Mouse (Mus musculus) liver, embryonic 15.5 days (tissue): Measurements from ENCODE around the gene Tmem266. TPM values are rescaled to one million over a fixed set of nuclear protein-coding genes. Genes with fewer than 3 reads are reported as not detected.

Source experiments
- ATAC-seq: fragments of 200-750 bp; cut with Nextera tagmentation; 2 replicates; pipeline ENCODE4 v1.8.0; 2017; ENCODE audit warnings: moderate number of reproducible peaks, mild to moderate bottlenecking, moderate library complexity; ENCODE audit not compliant: insufficient read depth
- H3K27ac ChIP-seq: fragments of 300-500 bp; sonication (generic); replicated peaks from 2 replicates; pipeline ENCODE4 v1.5.1; 2015; ENCODE audit warnings: mild to moderate bottlenecking, inconsistent platforms
- H3K27me3 ChIP-seq: fragments of 300-500 bp; sonication (generic); 2 replicates; pipeline ENCODE4 v1.6.1; 2015; ENCODE audit warnings: mild to moderate bottlenecking, inconsistent platforms
- H3K36me3 ChIP-seq: fragments of 300-500 bp; sonication (generic); replicated peaks from 2 replicates; pipeline ENCODE4 v1.6.1; 2015; ENCODE audit warnings: moderate library complexity, mild to moderate bottlenecking, inconsistent platforms
- H3K4me1 ChIP-seq: fragments of 300-500 bp; sonication (generic); replicated peaks from 2 replicates; pipeline ENCODE4 v1.6.1; 2015; ENCODE audit warnings: inconsistent platforms
- H3K4me2 ChIP-seq: fragments of 300-500 bp; sonication (generic); 2 replicates; pipeline ENCODE4 v1.6.1; 2015; ENCODE audit warnings: moderate library complexity, mild to moderate bottlenecking, inconsistent platforms
- H3K4me3 ChIP-seq: fragments of 300-500 bp; sonication (generic); replicated peaks from 2 replicates; pipeline ENCODE4 v1.5.1; 2015; ENCODE audit warnings: mild to moderate bottlenecking, inconsistent platforms
- H3K9ac ChIP-seq: fragments of 300-500 bp; sonication (generic); 2 replicates; pipeline ENCODE4 v1.6.1; 2015; ENCODE audit warnings: moderate library complexity, mild to moderate bottlenecking, inconsistent platforms
- H3K9me3 ChIP-seq: fragments of 300-500 bp; sonication (generic); replicated peaks from 2 replicates; pipeline ENCODE4 v1.6.1; 2016; ENCODE audit warnings: inconsistent platforms
- WGBS: fragments of 180-500 bp; shearing (Covaris S2); methylation state at CpG from one replicate; pipeline ENCODE4 v1.1.7; 2015; ENCODE audit warnings: mixed read lengths; ENCODE audit not compliant: insufficient replicate concordance; 5-methylcytosine and 5-hydroxymethylcytosine counted together
- polyA plus RNA-seq: library from polyadenylated mRNA; unstranded; fragments of >200 nt; fragmentation: Nextera tagmentation; extraction: Ambion mirVana; gene quantifications from 2 replicates; pipeline ENCODE4 v1.2.1, GENCODE M21; 2015

Gene Tmem266
- polyA plus RNA-seq, result not detected in 2 replicates

DNA sequence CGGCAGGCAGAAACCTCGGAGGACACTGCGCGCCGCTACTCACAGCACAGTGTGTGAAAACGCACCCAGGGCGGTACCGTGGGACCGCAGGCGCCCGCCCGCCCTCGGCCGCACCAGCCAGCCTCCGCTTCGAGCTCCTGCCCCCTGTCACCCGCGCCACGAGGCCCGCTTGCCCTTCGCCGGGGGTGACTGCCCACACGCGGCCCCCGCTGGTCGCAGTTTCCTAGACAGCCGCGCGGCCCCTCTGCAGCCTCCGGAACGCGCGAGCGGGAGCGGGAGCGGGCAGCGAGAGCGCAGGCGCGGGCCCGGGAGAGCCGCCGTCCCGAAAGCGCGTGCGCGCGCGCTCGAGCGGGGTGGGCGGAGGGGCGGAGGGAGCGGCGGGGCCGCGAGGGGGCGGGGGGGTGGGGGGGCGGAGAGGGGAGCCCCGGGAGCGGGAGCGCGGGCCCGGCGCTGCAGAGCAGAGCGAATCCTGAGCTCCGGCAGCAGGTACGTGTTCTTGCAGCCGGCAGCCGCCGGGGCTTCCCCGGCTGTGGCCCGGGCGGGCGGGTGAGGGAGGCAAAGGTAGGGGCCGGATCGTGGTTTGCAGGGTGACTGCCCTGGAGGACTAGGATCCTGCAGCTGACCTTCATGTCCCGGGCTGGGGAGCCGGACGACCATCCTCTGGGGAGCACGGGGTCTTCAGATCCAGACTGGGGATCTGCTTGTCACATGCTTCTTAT is at the start of gene Tmem266, which contains the start of gene Nrg4:
Tmem266 (plus strand) TSS at position 399 of the 719 bp plus-strand sequence.
Nrg4 (minus strand) TSS at position 330 of the 719 bp plus-strand sequence.
- Histone ChIP-seq H3K36me3 (no peaks in the 10 kb centered on the region), H3K4me2 (peak within 1 kb of the TSS; percentile 75), H3K4me3 (peak within 1 kb of the TSS; percentile 62), H3K9ac (peak within 1 kb of the TSS; percentile 18; the same call in 1 of the 2 replicates), H3K4me1 (peaks cover 7% of the 10 kb centered on the region; the same call in 1 of the 2 replicates), H3K9me3 (no peaks in the 10 kb centered on the region), H3K27ac (no peak within 1 kb of the TSS), H3K27me3 (peaks cover 89% of the 10 kb centered on the region)
- ATAC-seq, result peak; percentile 63
- WGBS, result under 1% methylated on average over 64 of the region's 82 CpGs

DNA sequence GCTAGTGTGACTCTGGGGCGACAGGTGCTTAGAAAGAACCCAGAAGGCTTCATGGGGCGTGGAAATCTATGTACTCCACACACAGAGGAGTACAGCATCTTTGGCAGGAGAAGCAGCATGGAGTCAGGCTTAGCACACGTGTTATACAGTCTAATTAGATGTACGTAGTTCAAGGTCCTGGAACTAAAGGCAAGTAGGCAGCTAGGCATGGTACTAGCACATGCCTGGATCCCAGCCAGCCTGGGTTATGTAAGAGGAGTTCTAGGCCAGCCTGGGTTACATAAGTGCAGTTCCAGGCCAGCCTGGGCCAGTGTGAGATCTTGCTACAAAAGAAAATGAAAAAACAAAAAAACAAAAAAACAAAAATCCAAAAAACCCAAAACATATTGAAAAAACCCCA is 49.2 kb upstream of the Tmem266 start:
- Histone ChIP-seq H3K4me2 (no peak overlapping the region), H3K36me3 (no peaks in the 10 kb centered on the region), H3K4me3 (no peak overlapping the region), H3K9ac (no peak overlapping the region), H3K9me3 (no peaks in the 10 kb centered on the region), H3K4me1 (no peaks in the 10 kb centered on the region), H3K27ac (no peak overlapping the region), H3K27me3 (peaks cover under 1% of the 10 kb centered on the region)
- WGBS, result 58% methylated on average over 4 of the region's 4 CpGs
- ATAC-seq, result no peak

DNA sequence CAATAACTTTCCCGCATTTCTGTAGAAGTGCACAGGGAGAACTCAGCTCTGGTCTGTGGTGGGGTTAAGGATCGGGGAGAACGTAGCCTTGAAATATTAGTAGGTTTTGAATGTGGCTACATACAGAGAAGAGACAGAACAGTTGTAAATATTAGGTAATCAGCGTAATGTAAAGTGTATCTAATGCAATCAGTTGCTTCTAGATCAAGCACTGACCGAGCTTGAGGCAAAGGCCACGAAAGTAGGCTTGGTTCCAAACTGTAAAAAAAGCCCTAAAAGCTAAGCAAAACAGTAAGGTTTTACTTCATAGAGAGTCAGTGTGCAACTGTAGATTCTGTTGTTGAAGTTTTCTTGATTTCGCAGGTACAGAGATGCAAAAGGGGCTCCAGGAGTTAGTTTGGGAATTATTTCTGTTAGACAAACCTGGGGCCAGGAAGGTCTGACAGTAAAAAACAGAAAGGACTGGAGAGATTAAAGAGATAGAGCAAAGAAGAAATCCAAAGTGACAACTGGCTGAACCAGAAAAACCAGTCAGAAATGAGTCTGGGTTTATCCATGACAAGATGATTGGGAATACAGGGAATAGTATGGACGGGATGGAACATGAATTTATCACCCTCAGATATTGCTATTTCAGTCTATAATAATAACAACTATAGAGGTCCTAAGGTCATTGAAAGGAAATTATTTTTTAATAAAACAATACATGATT is 47.4 kb upstream of the Tmem266 start:
- Histone ChIP-seq H3K27ac (no peak overlapping the region), H3K9me3 (no peaks in the 10 kb centered on the region), H3K36me3 (no peaks in the 10 kb centered on the region), H3K4me2 (no peak overlapping the region), H3K4me3 (no peak overlapping the region), H3K27me3 (peaks cover 5% of the 10 kb centered on the region), H3K4me1 (0 out of 2 replicates have a peak, but pooled peaks cover 4% of the 10 kb centered on the region), H3K9ac (no peak overlapping the region)
- ATAC-seq, result no peak
- 63% methylated on average over 8 of the region's 8 CpGs for whole genome bisulfite sequencing

DNA sequence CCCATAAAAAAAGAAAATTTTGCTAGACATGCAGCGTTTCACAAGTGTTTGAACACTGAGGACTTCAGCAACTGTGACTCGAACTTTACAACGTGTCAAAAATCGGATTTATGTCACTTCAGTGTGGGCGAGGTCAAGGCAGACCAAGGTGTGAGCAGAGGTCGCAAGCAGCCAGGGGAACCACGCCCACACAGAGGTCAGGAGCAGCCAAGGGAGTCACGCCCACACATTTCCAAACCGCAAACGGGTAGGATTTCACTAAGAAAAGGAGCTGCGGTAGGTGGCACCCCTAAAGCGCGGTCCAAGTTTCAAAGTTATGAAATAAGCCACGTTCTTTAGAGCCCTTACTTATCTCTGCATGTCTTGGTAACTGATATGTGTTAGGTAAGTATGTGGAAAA is 43.2 kb upstream of the Tmem266 start:
- Histone ChIP-seq H3K27ac (no peak overlapping the region), H3K4me3 (no peak overlapping the region), H3K4me2 (peak overlapping the region; percentile 32), H3K36me3 (no peaks in the 10 kb centered on the region), H3K4me1 (0 out of 2 replicates have a peak, but pooled peaks cover 4% of the 10 kb centered on the region), H3K9me3 (no peaks in the 10 kb centered on the region), H3K9ac (no peak overlapping the region), H3K27me3 (peaks cover 12% of the 10 kb centered on the region)
- ATAC-seq, result no peak; the same call in 1 of the 2 replicates
- WGBS, result 2% methylated on average over 14 of the region's 14 CpGs

DNA sequence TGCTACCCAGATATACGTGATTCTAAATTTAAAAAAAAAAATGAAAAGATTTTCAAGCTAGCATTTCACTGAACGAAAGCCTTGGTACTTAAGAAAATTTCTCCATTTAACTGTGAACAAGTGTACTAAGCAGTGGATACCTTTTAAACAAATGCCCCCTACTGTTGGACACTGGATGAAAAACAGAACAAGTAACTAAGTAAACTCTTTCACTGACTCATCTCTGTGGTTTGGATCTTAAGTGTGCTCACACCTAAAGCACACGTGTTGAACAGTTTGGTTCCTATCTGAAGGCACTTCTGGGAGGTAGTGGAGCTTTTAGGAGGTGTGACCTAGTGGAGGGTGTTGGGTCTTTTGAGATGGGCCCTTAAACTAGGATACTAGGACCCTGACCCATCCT is 41.5 kb upstream of the Tmem266 start:
- no peak overlapping the region for H3K9ac ChIP-seq

DNA sequence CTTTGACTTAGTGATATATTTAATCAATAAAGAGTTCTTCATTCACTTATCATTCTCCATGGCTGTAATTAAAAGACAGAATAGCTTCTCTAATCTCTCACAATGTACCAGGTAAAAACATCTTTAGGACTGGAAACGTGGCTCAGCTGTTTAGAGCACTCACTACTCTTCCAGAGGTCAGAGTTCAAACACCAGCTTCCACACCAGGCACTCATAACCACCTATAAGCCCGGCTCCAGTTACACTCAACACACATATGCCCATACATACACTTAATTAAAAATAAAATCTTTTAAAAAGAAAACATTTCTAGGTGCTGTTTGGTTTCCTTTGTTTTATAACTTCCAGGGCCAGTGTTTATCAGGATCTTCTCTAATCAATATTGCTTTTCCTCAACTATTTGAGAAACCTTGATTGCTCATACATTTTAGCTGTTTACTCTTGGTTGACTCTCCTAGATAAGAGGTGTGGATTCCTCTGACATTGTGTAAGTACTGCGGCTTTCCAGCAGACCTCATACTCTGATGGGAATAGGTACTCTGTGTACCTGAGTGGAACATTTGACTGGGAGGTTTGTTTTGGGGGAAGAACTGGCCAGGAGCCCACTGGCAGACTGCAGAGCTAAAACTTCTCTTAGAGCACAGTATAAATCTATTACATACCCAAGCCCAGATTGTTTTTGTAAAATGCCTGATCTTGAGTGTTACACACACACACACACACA is 37.1 kb upstream of the Tmem266 start:
- Histone ChIP-seq H3K36me3 (no peaks in the 10 kb centered on the region), H3K4me3 (no peak overlapping the region), H3K4me2 (no peak overlapping the region), H3K27me3 (peaks cover 7% of the 10 kb centered on the region; the same call in 1 of the 2 replicates), H3K9ac (no peak overlapping the region), H3K4me1 (no peaks in the 10 kb centered on the region), H3K27ac (no peak overlapping the region), H3K9me3 (no peaks in the 10 kb centered on the region)
- peak; percentile 86 for ATAC-seq
- WGBS, result 44% methylated on average over 3 of the region's 3 CpGs

More for the DNA sequence above, 41.5 kb upstream of the Tmem266 start:
- Histone ChIP-seq H3K27me3 (peaks cover 12% of the 10 kb centered on the region), H3K4me2 (no peak overlapping the region), H3K36me3 (no peaks in the 10 kb centered on the region), H3K9me3 (no peaks in the 10 kb centered on the region), H3K4me1 (0 out of 2 replicates have a peak, but pooled peaks cover 4% of the 10 kb centered on the region), H3K27ac (no peak overlapping the region), H3K4me3 (no peak overlapping the region)
- 41% methylated on average over 3 of the region's 3 CpGs for WGBS
- no peak for ATAC-seq

DNA sequence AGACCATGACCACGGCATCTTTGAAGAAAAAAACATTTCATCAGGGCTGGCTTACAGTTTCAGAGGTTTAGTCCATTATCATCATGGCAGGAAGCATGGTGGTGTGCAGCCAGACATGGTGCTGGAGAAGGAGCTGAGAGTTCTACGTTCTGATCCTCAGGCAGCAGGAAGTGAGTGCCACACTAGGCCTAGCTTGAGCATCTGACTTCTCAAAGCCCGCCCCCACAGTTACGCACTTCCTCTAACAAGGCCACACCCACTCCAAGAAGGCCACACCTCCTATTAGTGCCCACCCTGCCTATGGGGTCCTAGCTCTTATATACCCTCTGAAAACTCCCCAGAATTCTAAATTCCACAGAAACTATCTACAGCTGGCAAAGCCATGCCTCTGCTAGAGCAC is 34.7 kb upstream of the Tmem266 start:
- Histone ChIP-seq H3K4me3 (no peak overlapping the region), H3K4me1 (no peaks in the 10 kb centered on the region), H3K36me3 (no peaks in the 10 kb centered on the region), H3K27ac (no peak overlapping the region), H3K9ac (no peak overlapping the region), H3K4me2 (no peak overlapping the region), H3K9me3 (no peaks in the 10 kb centered on the region), H3K27me3 (no peaks in the 10 kb centered on the region)
- 70% methylated on average over 4 of the region's 4 CpGs for WGBS
- no peak for ATAC-seq

DNA sequence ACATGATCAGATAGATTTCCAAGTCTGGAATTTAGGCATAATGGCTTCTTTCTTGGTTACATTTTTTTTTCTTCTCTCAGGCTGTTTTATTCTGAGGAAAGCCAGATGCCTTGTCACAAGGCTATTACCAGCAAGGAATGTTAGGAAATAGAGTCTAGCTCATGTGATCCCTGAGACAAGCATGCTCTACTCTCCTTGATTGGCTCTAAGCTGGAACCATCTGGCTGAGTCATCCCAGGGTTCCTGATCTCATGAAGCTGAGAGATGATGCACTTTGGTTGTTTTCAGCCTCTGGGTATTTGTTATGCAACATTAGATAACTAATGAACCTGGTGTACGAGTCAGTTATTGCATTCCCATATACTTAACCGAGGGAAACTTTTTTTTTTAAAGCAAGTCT is 30.5 kb upstream of the Tmem266 start:
- 21% methylated on average over 2 of the region's 2 CpGs for WGBS
- ATAC-seq, result no peak
- H3K4me1 ChIP-seq, result no peaks in the 10 kb centered on the region

DNA sequence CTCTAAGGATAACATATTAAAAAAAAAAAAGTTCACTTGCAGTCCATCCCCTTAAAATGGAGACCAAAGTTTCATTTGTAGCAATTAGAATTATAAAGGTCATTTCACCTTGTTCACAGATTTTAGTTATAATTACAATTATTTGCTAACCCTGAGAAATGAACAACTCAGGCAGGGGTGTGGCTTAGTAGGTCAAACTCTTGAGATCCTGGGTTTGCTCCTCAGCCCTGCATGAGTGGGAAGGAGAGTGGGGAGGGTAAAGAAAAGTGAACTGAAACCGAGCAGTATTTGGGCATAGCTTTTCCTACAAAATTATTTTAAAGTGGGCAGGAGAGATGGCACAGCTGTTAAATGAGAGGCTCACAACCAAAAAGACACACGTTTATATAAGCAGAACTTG is 19.6 kb upstream of the Tmem266 start:
- Histone ChIP-seq H3K4me1 (no peaks in the 10 kb centered on the region), H3K27me3 (peaks cover 7% of the 10 kb centered on the region; the same call in 1 of the 2 replicates), H3K9me3 (no peaks in the 10 kb centered on the region), H3K36me3 (no peaks in the 10 kb centered on the region), H3K9ac (no peak overlapping the region), H3K27ac (no peak overlapping the region), H3K4me2 (no peak overlapping the region), H3K4me3 (no peak overlapping the region)
- WGBS, result 33% methylated on average over 2 of the region's 2 CpGs
- no peak for ATAC-seq

More for the DNA sequence above, 30.5 kb upstream of the Tmem266 start:
- H3K9ac ChIP-seq, result no peak overlapping the region
- H3K9me3 ChIP-seq, result no peaks in the 10 kb centered on the region
- H3K4me3 ChIP-seq, result no peak overlapping the region
- no peaks in the 10 kb centered on the region for H3K36me3 ChIP-seq
- H3K27ac ChIP-seq, result no peak overlapping the region
- H3K4me2 ChIP-seq, result no peak overlapping the region
- H3K27me3 ChIP-seq, result 0 out of 2 replicates have a peak, but pooled peaks cover 7% of the 10 kb centered on the region

DNA sequence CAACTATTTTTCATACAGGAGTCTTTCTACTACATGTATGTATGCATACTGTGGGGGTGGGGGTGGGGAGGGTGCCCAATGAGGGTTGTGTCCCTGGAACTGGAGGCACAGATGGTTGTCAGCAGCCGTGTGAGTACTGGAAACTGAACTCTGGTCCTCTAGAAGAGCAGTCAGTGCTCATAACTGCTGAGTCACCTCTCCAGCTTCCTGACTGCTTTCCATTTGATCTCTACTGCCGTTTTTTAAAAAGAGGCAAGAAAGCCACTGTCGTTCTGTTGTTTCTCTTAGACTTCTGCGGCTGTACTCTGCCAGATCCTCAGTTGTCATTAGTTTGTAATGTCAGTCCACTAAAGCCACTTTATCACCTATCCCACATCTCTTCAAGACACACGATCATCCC is 19.2 kb upstream of the Tmem266 start:
- H3K36me3 ChIP-seq, result no peaks in the 10 kb centered on the region
- peaks cover 2% of the 10 kb centered on the region; the same call in 1 of the 2 replicates for H3K27me3 ChIP-seq
- no peak overlapping the region for H3K9ac ChIP-seq
- no peak for ATAC-seq
- no peaks in the 10 kb centered on the region for H3K4me1 ChIP-seq
- WGBS, result 28% methylated on average over 5 of the region's 5 CpGs
- H3K4me3 ChIP-seq, result no peak overlapping the region
- no peaks in the 10 kb centered on the region for H3K9me3 ChIP-seq
- no peak overlapping the region for H3K4me2 ChIP-seq
- no peak overlapping the region for H3K27ac ChIP-seq

DNA sequence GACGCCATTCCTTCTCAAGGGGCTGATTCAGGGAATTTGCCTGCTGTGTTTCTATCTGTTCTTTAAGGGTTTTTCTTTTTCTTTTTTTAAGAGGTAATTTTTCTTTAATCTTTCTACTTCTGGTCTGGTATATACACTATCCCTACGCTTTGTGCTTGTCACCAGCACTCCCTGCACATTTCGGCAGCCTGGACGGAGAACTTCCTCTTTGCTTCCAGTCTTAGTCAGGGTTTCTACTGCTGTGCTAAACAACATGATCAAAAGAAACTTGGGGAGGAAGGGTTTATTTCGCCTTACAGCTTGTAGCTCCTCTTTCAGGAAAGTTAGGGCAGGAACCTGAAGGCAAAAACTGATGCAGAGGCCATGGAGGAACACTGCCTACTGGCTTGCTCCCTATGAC is 18.3 kb upstream of the Tmem266 start:
- H3K36me3 ChIP-seq, result no peaks in the 10 kb centered on the region
- H3K27me3 ChIP-seq, result no peaks in the 10 kb centered on the region; the same call in 1 of the 2 replicates
- H3K4me3 ChIP-seq, result no peak overlapping the region
- no peak for ATAC-seq
- no peaks in the 10 kb centered on the region for H3K9me3 ChIP-seq
- no peak overlapping the region for H3K27ac ChIP-seq
- no peak overlapping the region for H3K4me2 ChIP-seq
- 37% methylated on average over 5 of the region's 5 CpGs for WGBS
- H3K4me1 ChIP-seq, result no peaks in the 10 kb centered on the region
- H3K9ac ChIP-seq, result no peak overlapping the region
